In genomic region chr7:28168320-28169115, GRCm38 (mm10) we compare ENCODE assay signal across 8 mouse cellular contexts. TPM values are rescaled to one million over a fixed set of nuclear protein-coding genes. Genes with fewer than 3 reads are reported as not detected.
DNase-seq lines count a peak whose midpoint lies in the region; ATAC-seq lines count a peak whose summit lies in the region.

No protein-coding gene starts in this region.

- H3K9me3 ChIP-seq in intestine, embryonic 16.5 days (ENCODE audit: control insufficient read depth, low read length) = no peaks in the 10 kb centered on the region
- H3K9me3 ChIP-seq in limb, embryonic 13.5 days = peaks cover 7% of the 10 kb centered on the region; the same call in 1 of the 2 replicates
- no peaks in the 10 kb centered on the region; the same call in 1 of the 2 replicates for H3K9me3 ChIP-seq in midbrain, embryonic 13.5 days

- peak; percentile 38 for ATAC-seq in activated CD4-positive, CD25-positive, alpha-beta regulatory T cell, adult 4 months
- peak; percentile 45 for ATAC-seq in intestine, embryonic 16.5 days
- 0 out of 2 replicates have a peak, but pooled peaks have one; percentile 14 for ATAC-seq in limb, embryonic 13.5 days (ENCODE audit: low FRiP score, low read depth)
- peak; percentile 8; the same call in 1 of the 2 replicates for ATAC-seq in midbrain, embryonic 13.5 days

- peak; percentile 65 for DNase-seq in 3134 (ENCODE audit: extremely low read depth, insufficient read length, low spot score)
- peak; percentile 83 for DNase-seq in embryo, embryonic 10.5 days (ENCODE audit: low spot score)
- DNase-seq in heart, adult 11 months = peak; percentile 97
- DNase-seq in spleen, postnatal 10 days (ENCODE audit: low spot score in 2 of 2) = peak; percentile 61 to 87

- H3K4me3 ChIP-seq in intestine, embryonic 16.5 days (ENCODE audit: low read length) = peak overlapping the region; percentile 86
- peak overlapping the region; percentile 90 for H3K4me3 ChIP-seq in limb, embryonic 13.5 days
- H3K4me3 ChIP-seq in midbrain, embryonic 13.5 days (replicated peaks) = peak overlapping the region; percentile 89

- H3K9ac ChIP-seq in intestine, embryonic 16.5 days (ENCODE audit: low read depth, low read length) = peak overlapping the region; percentile 85
- peak overlapping the region; percentile 88 for H3K9ac ChIP-seq in limb, embryonic 13.5 days
- peak overlapping the region; percentile 89 for H3K9ac ChIP-seq in midbrain, embryonic 13.5 days (replicated peaks)

- peak overlapping the region; percentile 79 for H3K4me2 ChIP-seq in intestine, embryonic 16.5 days (ENCODE audit: low read depth, low read length)
- peak overlapping the region; percentile 92 for H3K4me2 ChIP-seq in limb, embryonic 13.5 days (replicated peaks)
- peak overlapping the region; percentile 99 for H3K4me2 ChIP-seq in midbrain, embryonic 13.5 days (replicated peaks)

- H3K27ac ChIP-seq in intestine, embryonic 16.5 days (ENCODE audit: low read length) = peak overlapping the region; percentile 81
- H3K27ac ChIP-seq in limb, embryonic 13.5 days = peak overlapping the region; percentile 72; the same call in 1 of the 2 replicates
- H3K27ac ChIP-seq in midbrain, embryonic 13.5 days = peak overlapping the region; percentile 76

- no peaks in the 10 kb centered on the region for H3K27me3 ChIP-seq in intestine, embryonic 16.5 days (replicated peaks; ENCODE audit: control insufficient read depth, insufficient read depth, low read length)
- no peaks in the 10 kb centered on the region for H3K27me3 ChIP-seq in limb, embryonic 13.5 days
- H3K27me3 ChIP-seq in midbrain, embryonic 13.5 days = no peaks in the 10 kb centered on the region

- no peaks in the 10 kb centered on the region for H3K36me3 ChIP-seq in intestine, embryonic 16.5 days (ENCODE audit: control insufficient read depth, insufficient read depth, low read length)
- no peaks in the 10 kb centered on the region for H3K36me3 ChIP-seq in limb, embryonic 13.5 days
- no peaks in the 10 kb centered on the region for H3K36me3 ChIP-seq in midbrain, embryonic 13.5 days

- H3K4me1 ChIP-seq in intestine, embryonic 16.5 days (ENCODE audit: control insufficient read depth, insufficient read depth, low read length) = peaks cover 28% of the 10 kb centered on the region
- peaks cover 26% of the 10 kb centered on the region for H3K4me1 ChIP-seq in limb, embryonic 13.5 days
- H3K4me1 ChIP-seq in midbrain, embryonic 13.5 days (replicated peaks) = peaks cover 33% of the 10 kb centered on the region

- 8% methylated on average over 9 of the region's 9 CpGs for WGBS in intestine, embryonic 16.5 days
- WGBS in limb, embryonic 13.5 days = 8% methylated on average over 9 of the region's 9 CpGs
- 12% methylated on average over 9 of the region's 9 CpGs for WGBS in midbrain, embryonic 13.5 days

RNA-seq across cellular contexts. Expression of gene Fbl, which starts 1.0 kb away (rescaled TPM):
- polyA plus RNA-seq in activated CD4-positive, CD25-positive, alpha-beta regulatory T cell, adult 4 months (2017; shearing (Covaris generic)) = 10 to 100 TPM; 57.9 to 70.7 TPM
- 90.2 and 93.9 TPM in 2 replicates for polyA plus RNA-seq in intestine, embryonic 16.5 days (2015; fragmentation: Nextera tagmentation; extraction: Ambion mirVana)
- polyA plus RNA-seq in limb, embryonic 13.5 days (2015; fragmentation: Nextera tagmentation; extraction: Ambion mirVana) = 142 and 151 TPM in 2 replicates
- polyA plus RNA-seq in midbrain, embryonic 13.5 days (2015; fragmentation: Nextera tagmentation; extraction: Ambion mirVana) = 89.5 and 98.1 TPM in 2 replicates

RNA-seq across cellular contexts. Expression of gene Dyrk1b, which starts 10.8 kb away (rescaled TPM):
- 1 to 10 TPM; 1.2 to 1.5 TPM for polyA plus RNA-seq in activated CD4-positive, CD25-positive, alpha-beta regulatory T cell, adult 4 months (2017; shearing (Covaris generic))
- 5.0 and 6.1 TPM in 2 replicates for polyA plus RNA-seq in intestine, embryonic 16.5 days (2015; fragmentation: Nextera tagmentation; extraction: Ambion mirVana)
- polyA plus RNA-seq in limb, embryonic 13.5 days (2015; fragmentation: Nextera tagmentation; extraction: Ambion mirVana) = 15.0 and 16.0 TPM in 2 replicates
- 18.5 and 20.8 TPM in 2 replicates for polyA plus RNA-seq in midbrain, embryonic 13.5 days (2015; fragmentation: Nextera tagmentation; extraction: Ambion mirVana)

RNA-seq across cellular contexts. Expression of gene 9530053A07Rik, which starts 39.3 kb away (rescaled TPM):
- not detected for polyA plus RNA-seq in activated CD4-positive, CD25-positive, alpha-beta regulatory T cell, adult 4 months (2017; shearing (Covaris generic))
- polyA plus RNA-seq in intestine, embryonic 16.5 days (2015; fragmentation: Nextera tagmentation; extraction: Ambion mirVana) = 0.06 and 0.10 TPM in 2 replicates
- 0.03 TPM in 1 of 2 replicates, not detected in the other for polyA plus RNA-seq in limb, embryonic 13.5 days (2015; fragmentation: Nextera tagmentation; extraction: Ambion mirVana)
- 0.05 TPM in 2 replicates for polyA plus RNA-seq in midbrain, embryonic 13.5 days (2015; fragmentation: Nextera tagmentation; extraction: Ambion mirVana)

Comparison
In these comparisons a context has a peak if more than half of its experiments do, and no peak if none do; other contexts are left out.
1. Peak in every context shown above with its lines: DNase-seq, ATAC-seq, H3K4me3 ChIP-seq and H3K27ac ChIP-seq.